Mouse (Mus musculus): Measurements from ENCODE around the gene Gm40460. TPM values are rescaled to one million over a fixed set of nuclear protein-coding genes. Genes with fewer than 3 reads are reported as not detected.

Gm40460 gene
- not detected in 2 replicates for polyA plus RNA-seq (2015; fragmentation: Nextera tagmentation; extraction: Ambion mirVana)

GRCm38 (mm10) chr7:142240978-142241377 lies at the start of gene Gm40460:
Gm40460 (minus strand) TSS chr7:142241078.

GRCm38 (mm10) chr7:142274263-142274662 lies 33.4 kb upstream of the Gm40460 start, which contains the start of gene Gm4559:
Gm4559 (minus strand) TSS chr7:142274363.

GRCm38 (mm10) chr7:142258254-142258653 lies 17.4 kb upstream of the Gm40460 start, which contains the start of gene Gm2431:
Gm2431 (minus strand) TSS chr7:142258354.

GRCm38 (mm10) chr7:142229871-142230270 lies 11.0 kb downstream of the Gm40460 start, which contains the start of gene Krtap5-5:
Krtap5-5 (minus strand) TSS chr7:142229971.

GRCm38 (mm10) chr7:142211559-142211958 lies 29.3 kb downstream of the Gm40460 start, which contains the start of gene Gm7579:
Gm7579 (plus strand) TSS chr7:142211859.

GRCm38 (mm10) chr7:142201064-142201463 lies 39.8 kb downstream of the Gm40460 start, which contains the start of gene Krtap5-3:
Krtap5-3 (plus strand) TSS chr7:142201364.

Other genes with a start within 250 kb of the Gm40460 start
- 42.3 and 44.3 TPM in 2 replicates for gene Mob2, start 180.0 kb downstream of the Gm40460 start, polyA plus RNA-seq (2015; fragmentation: Nextera tagmentation; extraction: Ambion mirVana)
- 122 and 126 TPM in 2 replicates for gene Dusp8, start 145.2 kb downstream of the Gm40460 start, polyA plus RNA-seq (2015; fragmentation: Nextera tagmentation; extraction: Ambion mirVana)
- gene Gm45618, start 120.3 kb downstream of the Gm40460 start, polyA plus RNA-seq (2015; fragmentation: Nextera tagmentation; extraction: Ambion mirVana): not detected in 2 replicates
- not detected in 2 replicates for gene Gm39115, start 105.0 kb downstream of the Gm40460 start, polyA plus RNA-seq (2015; fragmentation: Nextera tagmentation; extraction: Ambion mirVana)
- not detected in 2 replicates for gene Gm45337, start 96.5 kb downstream of the Gm40460 start, polyA plus RNA-seq (2015; fragmentation: Nextera tagmentation; extraction: Ambion mirVana)
- gene Gm29735, start 84.0 kb downstream of the Gm40460 start, polyA plus RNA-seq (2015; fragmentation: Nextera tagmentation; extraction: Ambion mirVana): not detected in 2 replicates
- not detected in 2 replicates for gene Gm4553, start 75.3 kb downstream of the Gm40460 start, polyA plus RNA-seq (2015; fragmentation: Nextera tagmentation; extraction: Ambion mirVana)
- not detected in 2 replicates for gene Krtap5-2, start 65.1 kb downstream of the Gm40460 start, polyA plus RNA-seq (2015; fragmentation: Nextera tagmentation; extraction: Ambion mirVana)
- gene Gm10153, start 50.7 kb downstream of the Gm40460 start, polyA plus RNA-seq (2015; fragmentation: Nextera tagmentation; extraction: Ambion mirVana): not detected in 2 replicates
- not detected in 2 replicates for gene Krtap5-3, start 39.7 kb downstream of the Gm40460 start, polyA plus RNA-seq (2015; fragmentation: Nextera tagmentation; extraction: Ambion mirVana)
- gene Gm7579, start 29.2 kb downstream of the Gm40460 start, polyA plus RNA-seq (2015; fragmentation: Nextera tagmentation; extraction: Ambion mirVana): not detected in 2 replicates
- gene Krtap5-5, start 11.1 kb downstream of the Gm40460 start, polyA plus RNA-seq (2015; fragmentation: Nextera tagmentation; extraction: Ambion mirVana): not detected in 2 replicates
- not detected in 2 replicates for gene Gm2431, start 17.3 kb upstream of the Gm40460 start, polyA plus RNA-seq (2015; fragmentation: Nextera tagmentation; extraction: Ambion mirVana)
- gene Gm4559, start 33.3 kb upstream of the Gm40460 start, polyA plus RNA-seq (2015; fragmentation: Nextera tagmentation; extraction: Ambion mirVana): not detected in 2 replicates
- gene Krtap5-1, start 56.0 kb upstream of the Gm40460 start, polyA plus RNA-seq (2015; fragmentation: Nextera tagmentation; extraction: Ambion mirVana): not detected in 2 replicates
- gene Krtap5-4, start 62.5 kb upstream of the Gm40460 start, polyA plus RNA-seq (2015; fragmentation: Nextera tagmentation; extraction: Ambion mirVana): not detected in 2 replicates
- gene Ifitm10, start 132.7 kb upstream of the Gm40460 start, polyA plus RNA-seq (2015; fragmentation: Nextera tagmentation; extraction: Ambion mirVana): 31.7 and 34.0 TPM in 2 replicates
- 1.2 TPM in 1 of 2 replicates, not detected in the other for gene Gm49369, start 141.6 kb upstream of the Gm40460 start, polyA plus RNA-seq (2015; fragmentation: Nextera tagmentation; extraction: Ambion mirVana)
- 389 and 402 TPM in 2 replicates for gene Ctsd, start 147.0 kb upstream of the Gm40460 start, polyA plus RNA-seq (2015; fragmentation: Nextera tagmentation; extraction: Ambion mirVana)
- gene Syt8, start 193.8 kb upstream of the Gm40460 start, polyA plus RNA-seq (2015; fragmentation: Nextera tagmentation; extraction: Ambion mirVana): 0.35 TPM in 1 of 2 replicates, not detected in the other
- gene Tnni2, start 200.7 kb upstream of the Gm40460 start, polyA plus RNA-seq (2015; fragmentation: Nextera tagmentation; extraction: Ambion mirVana): 4.1 and 5.3 TPM in 2 replicates
- 9.9 and 11.5 TPM in 2 replicates for gene Lsp1, start 219.7 kb upstream of the Gm40460 start, polyA plus RNA-seq (2015; fragmentation: Nextera tagmentation; extraction: Ambion mirVana)